Mouse (Mus musculus): ENCODE measurements at regions not wholly inside any gene's neighbourhood (a gene's known extent, or its start where the extent isn't known, plus 50 kb on each side); places are given as distances from the start of the nearest gene placed in this dataset.
A peak's percentile ranks its signal among the peaks of the same experiment; 100 is the strongest.

- no peak for ATAC-seq
- Histone ChIP-seq H3K27ac (ENCODE audit: low read depth, low read length) (no peak overlapping the region), H3K4me2 (ENCODE audit: low read length) (no peak overlapping the region), H3K9ac (ENCODE audit: low read depth, low read length) (no peak overlapping the region), H3K27me3 (replicated peaks; ENCODE audit: control insufficient read depth, insufficient read depth, low read length) (no peaks in the 10 kb centered on the region), H3K36me3 (ENCODE audit: control insufficient read depth, insufficient read depth, low read length) (no peaks in the 10 kb centered on the region), H3K4me1 (ENCODE audit: control insufficient read depth, insufficient read depth, low read depth, low read length) (no peaks in the 10 kb centered on the region), H3K4me3 (ENCODE audit: low read length) (no peak overlapping the region), H3K9me3 (ENCODE audit: control insufficient read depth, low read length) (no peaks in the 10 kb centered on the region)
- WGBS: 83% methylated on average over 2 of the region's 2 CpGs
Observed at GRCm38 (mm10) chr15:63066020-63066439, 778.9 kb downstream of the Gsdmc2 start.

- no peak for ATAC-seq
- H3K9me3 ChIP-seq (ENCODE audit: control insufficient read depth, low read length): no peaks in the 10 kb centered on the region
- H3K36me3 ChIP-seq (ENCODE audit: control insufficient read depth, insufficient read depth, low read length): no peaks in the 10 kb centered on the region
- WGBS: 82% methylated on average over 3 of the region's 3 CpGs
- H3K27ac ChIP-seq (ENCODE audit: low read depth, low read length): no peak overlapping the region
- H3K4me2 ChIP-seq (ENCODE audit: low read length): no peak overlapping the region
- H3K4me3 ChIP-seq (ENCODE audit: low read length): no peak overlapping the region
- no peaks in the 10 kb centered on the region for H3K27me3 ChIP-seq (replicated peaks; ENCODE audit: control insufficient read depth, insufficient read depth, low read length)
- H3K9ac ChIP-seq (ENCODE audit: low read depth, low read length): no peak overlapping the region
- no peaks in the 10 kb centered on the region for H3K4me1 ChIP-seq (ENCODE audit: control insufficient read depth, insufficient read depth, low read depth, low read length)
Observed at GRCm38 (mm10) chr15:63061891-63062290, 783.1 kb downstream of the Gsdmc2 start.

GRCm38 (mm10) chr15:63060826-63061225 lies 784.2 kb downstream of the Gsdmc2 start:
- WGBS: 91% methylated on average over 3 of the region's 3 CpGs
- H3K4me2 ChIP-seq (ENCODE audit: low read length): no peak overlapping the region
- no peaks in the 10 kb centered on the region for H3K9me3 ChIP-seq (ENCODE audit: control insufficient read depth, low read length)
- no peak for ATAC-seq
- H3K4me1 ChIP-seq (ENCODE audit: control insufficient read depth, insufficient read depth, low read depth, low read length): no peaks in the 10 kb centered on the region
- H3K27me3 ChIP-seq (replicated peaks; ENCODE audit: control insufficient read depth, insufficient read depth, low read length): no peaks in the 10 kb centered on the region
- no peak overlapping the region for H3K9ac ChIP-seq (ENCODE audit: low read depth, low read length)
- no peak overlapping the region for H3K4me3 ChIP-seq (ENCODE audit: low read length)
- no peak overlapping the region for H3K27ac ChIP-seq (ENCODE audit: low read depth, low read length)
- no peaks in the 10 kb centered on the region for H3K36me3 ChIP-seq (ENCODE audit: control insufficient read depth, insufficient read depth, low read length)

- Histone ChIP-seq H3K9me3 (ENCODE audit: control insufficient read depth, low read length) (no peaks in the 10 kb centered on the region), H3K4me1 (ENCODE audit: control insufficient read depth, insufficient read depth, low read depth, low read length) (no peaks in the 10 kb centered on the region), H3K27ac (ENCODE audit: low read depth, low read length) (no peak overlapping the region), H3K27me3 (replicated peaks; ENCODE audit: control insufficient read depth, insufficient read depth, low read length) (no peaks in the 10 kb centered on the region), H3K9ac (ENCODE audit: low read depth, low read length) (no peak overlapping the region), H3K4me3 (ENCODE audit: low read length) (no peak overlapping the region), H3K36me3 (ENCODE audit: control insufficient read depth, insufficient read depth, low read length) (no peaks in the 10 kb centered on the region), H3K4me2 (ENCODE audit: low read length) (no peak overlapping the region)
- WGBS: 14% methylated on average over 3 of the region's 3 CpGs
- ATAC-seq: no peak
Observed at GRCm38 (mm10) chr15:63052570-63053255, 792.3 kb downstream of the Gsdmc2 start.

- 89% methylated on average over 1 of the region's 1 CpGs for WGBS
- Histone ChIP-seq H3K36me3 (ENCODE audit: control insufficient read depth, insufficient read depth, low read length) (no peaks in the 10 kb centered on the region), H3K27me3 (replicated peaks; ENCODE audit: control insufficient read depth, insufficient read depth, low read length) (no peaks in the 10 kb centered on the region), H3K27ac (ENCODE audit: low read depth, low read length) (no peak overlapping the region), H3K9ac (ENCODE audit: low read depth, low read length) (no peak overlapping the region), H3K4me1 (ENCODE audit: control insufficient read depth, insufficient read depth, low read depth, low read length) (no peaks in the 10 kb centered on the region), H3K4me3 (ENCODE audit: low read length) (no peak overlapping the region), H3K4me2 (ENCODE audit: low read length) (no peak overlapping the region), H3K9me3 (ENCODE audit: control insufficient read depth, low read length) (no peaks in the 10 kb centered on the region)
- no peak for ATAC-seq
Observed at GRCm38 (mm10) chr15:63050033-63050432, 794.9 kb downstream of the Gsdmc2 start.

GRCm38 (mm10) chr15:63042367-63042766 lies 802.6 kb downstream of the Gsdmc2 start:
- Histone ChIP-seq H3K27ac (ENCODE audit: low read depth, low read length) (no peak overlapping the region), H3K4me3 (ENCODE audit: low read length) (no peak overlapping the region), H3K4me1 (ENCODE audit: control insufficient read depth, insufficient read depth, low read depth, low read length) (no peaks in the 10 kb centered on the region), H3K4me2 (ENCODE audit: low read length) (no peak overlapping the region), H3K9ac (ENCODE audit: low read depth, low read length) (no peak overlapping the region), H3K27me3 (replicated peaks; ENCODE audit: control insufficient read depth, insufficient read depth, low read length) (no peaks in the 10 kb centered on the region), H3K36me3 (ENCODE audit: control insufficient read depth, insufficient read depth, low read length) (no peaks in the 10 kb centered on the region), H3K9me3 (ENCODE audit: control insufficient read depth, low read length) (no peaks in the 10 kb centered on the region)
- no peak for ATAC-seq

- Histone ChIP-seq H3K4me3 (ENCODE audit: low read length) (no peak overlapping the region), H3K27me3 (replicated peaks; ENCODE audit: control insufficient read depth, insufficient read depth, low read length) (no peaks in the 10 kb centered on the region), H3K9ac (ENCODE audit: low read depth, low read length) (no peak overlapping the region), H3K9me3 (ENCODE audit: control insufficient read depth, low read length) (no peaks in the 10 kb centered on the region), H3K27ac (ENCODE audit: low read depth, low read length) (no peak overlapping the region), H3K4me2 (ENCODE audit: low read length) (no peak overlapping the region), H3K4me1 (ENCODE audit: control insufficient read depth, insufficient read depth, low read depth, low read length) (no peaks in the 10 kb centered on the region), H3K36me3 (ENCODE audit: control insufficient read depth, insufficient read depth, low read length) (no peaks in the 10 kb centered on the region)
- 82% methylated on average over 7 of the region's 7 CpGs for WGBS
- ATAC-seq: peak; percentile 30; the same call in 1 of the 2 replicates
Observed at GRCm38 (mm10) chr15:63036241-63036640, 808.7 kb downstream of the Gsdmc2 start.

GRCm38 (mm10) chr15:63020826-63021225 lies 824.2 kb downstream of the Gsdmc2 start:
- no peak overlapping the region for H3K9ac ChIP-seq (ENCODE audit: low read depth, low read length)
- no peaks in the 10 kb centered on the region for H3K9me3 ChIP-seq (ENCODE audit: control insufficient read depth, low read length)
- H3K4me1 ChIP-seq (ENCODE audit: control insufficient read depth, insufficient read depth, low read depth, low read length): no peaks in the 10 kb centered on the region
- H3K4me3 ChIP-seq (ENCODE audit: low read length): no peak overlapping the region
- H3K27me3 ChIP-seq (replicated peaks; ENCODE audit: control insufficient read depth, insufficient read depth, low read length): no peaks in the 10 kb centered on the region
- H3K4me2 ChIP-seq (ENCODE audit: low read length): no peak overlapping the region
- 74% methylated on average over 2 of the region's 2 CpGs for WGBS
- no peak for ATAC-seq
- no peaks in the 10 kb centered on the region for H3K36me3 ChIP-seq (ENCODE audit: control insufficient read depth, insufficient read depth, low read length)
- no peak overlapping the region for H3K27ac ChIP-seq (ENCODE audit: low read depth, low read length)

GRCm38 (mm10) chr15:63017966-63018365 lies 827.0 kb downstream of the Gsdmc2 start:
- H3K4me3 ChIP-seq (ENCODE audit: low read length): no peak overlapping the region
- no peak overlapping the region for H3K4me2 ChIP-seq (ENCODE audit: low read length)
- no peaks in the 10 kb centered on the region for H3K9me3 ChIP-seq (ENCODE audit: control insufficient read depth, low read length)
- no peak overlapping the region for H3K9ac ChIP-seq (ENCODE audit: low read depth, low read length)
- no peaks in the 10 kb centered on the region for H3K4me1 ChIP-seq (ENCODE audit: control insufficient read depth, insufficient read depth, low read depth, low read length)
- 62% methylated on average over 3 of the region's 3 CpGs for WGBS
- no peaks in the 10 kb centered on the region for H3K36me3 ChIP-seq (ENCODE audit: control insufficient read depth, insufficient read depth, low read length)
- no peak for ATAC-seq
- no peaks in the 10 kb centered on the region for H3K27me3 ChIP-seq (replicated peaks; ENCODE audit: control insufficient read depth, insufficient read depth, low read length)
- H3K27ac ChIP-seq (ENCODE audit: low read depth, low read length): no peak overlapping the region
